Mouse (Mus musculus) megakaryocyte progenitor cell, adult 5-6 weeks (primary cell): ENCODE measurements around the gene Ppp1r13l. TPM values are rescaled to one million over a fixed set of nuclear protein-coding genes. Genes with fewer than 3 reads are reported as not detected.

Experiments
- ATAC-seq: replicated peaks from 2 replicates; pipeline ENCODE4 v1.8.0; 2016; ENCODE audit warnings: mild to moderate bottlenecking, moderate TSS enrichment, inconsistent platforms; ENCODE audit not compliant: poor library complexity
- total RNA-seq, 2 experiments: library from RNA; stranded (forward) in 1 of 2; stranded (reverse) in 1 of 2; fragments of 157-497, 149-512 nt in 1 of 2; fragments of 200-1000 nt in 1 of 2; gene quantifications; 2 replicates each; pipeline versions ENCODE4 v1.2.3 to v1.2.4; 2015 to 2017

Gene Ppp1r13l
- total RNA-seq, 2 experiments from 2014 or later: 1.2 to 7.2 TPM

DNA sequence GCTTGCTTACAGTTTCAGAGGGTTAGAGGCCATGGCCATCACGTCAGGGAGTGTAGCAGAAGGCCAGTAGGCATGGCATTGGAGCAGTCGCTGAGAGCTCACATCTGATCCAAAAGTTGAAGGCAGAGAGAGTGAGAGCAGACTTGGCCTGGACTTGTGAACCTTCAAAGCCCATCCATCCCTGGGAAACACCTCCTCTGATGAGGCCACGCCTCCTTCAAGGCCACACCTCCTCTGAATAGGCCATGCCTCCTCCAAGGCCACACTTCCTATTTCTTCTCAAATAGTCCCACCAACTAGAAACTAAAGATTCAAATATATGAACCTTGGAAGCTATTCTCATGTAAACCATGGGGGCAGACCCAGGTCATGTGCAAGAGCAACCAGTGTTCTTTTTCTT lies 24.0 kb upstream of the Ppp1r13l start:
- ATAC-seq: peak; percentile 76

DNA sequence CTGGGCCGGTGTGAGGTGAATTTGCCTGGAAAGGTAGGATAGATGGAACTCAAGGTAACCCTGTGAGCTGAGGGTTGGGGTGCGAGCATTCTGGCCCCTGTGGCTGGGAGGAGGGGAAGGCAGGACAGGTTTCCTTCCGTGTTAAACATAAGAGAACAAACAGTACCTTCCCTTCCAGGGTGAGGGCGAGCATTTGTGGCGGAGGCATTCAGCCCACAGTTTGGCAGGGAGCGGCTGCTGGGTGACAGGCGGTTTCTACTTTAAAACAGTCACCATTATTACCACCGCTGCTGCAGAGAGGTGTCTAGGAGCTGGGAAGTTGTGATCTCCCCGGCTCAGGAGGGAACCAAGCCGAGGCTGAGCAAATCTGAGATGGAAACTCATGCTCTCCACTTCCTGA lies 22.4 kb upstream of the Ppp1r13l start:
- no peak for ATAC-seq

DNA sequence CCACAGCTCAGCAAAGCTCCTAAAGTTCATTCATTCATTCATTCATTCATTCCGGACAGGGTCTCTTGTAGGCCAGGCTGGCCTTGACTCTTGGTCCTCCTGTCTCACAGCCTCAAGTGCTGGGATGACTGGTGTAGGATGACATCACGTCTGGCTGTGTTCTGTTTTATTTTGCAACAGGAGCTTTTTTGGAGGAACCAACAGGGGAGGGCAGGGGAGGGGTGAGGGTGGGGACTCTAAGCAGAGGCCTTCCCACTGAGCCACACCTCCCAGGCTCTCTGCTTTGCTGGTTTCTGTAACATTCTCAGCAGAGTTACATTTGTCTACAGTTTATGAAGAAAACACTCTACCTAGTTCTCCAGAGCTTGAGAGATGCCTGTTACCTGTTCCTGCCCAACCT lies 21.5 kb upstream of the Ppp1r13l start:
- peak; percentile 70 for ATAC-seq

DNA sequence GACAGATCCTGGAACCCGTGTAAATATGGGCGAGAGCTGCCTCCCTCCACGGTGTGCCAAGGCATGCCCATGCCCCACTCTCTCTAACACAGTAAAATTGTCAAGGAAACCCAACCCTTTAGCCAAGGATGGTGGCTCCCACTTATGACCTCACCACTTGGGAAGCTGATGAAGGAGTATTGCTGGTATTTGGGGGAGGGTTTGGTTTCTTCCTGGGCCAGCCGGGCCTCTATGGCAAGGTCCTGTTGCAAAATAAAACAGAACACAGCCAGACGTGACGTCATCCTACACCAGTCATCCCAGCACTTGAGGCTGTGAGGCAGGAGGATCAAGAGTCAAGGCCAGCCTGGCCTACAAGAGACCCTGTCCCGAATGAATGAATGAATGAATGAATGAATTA lies 21.0 kb upstream of the Ppp1r13l start:
- ATAC-seq: 0 out of 2 replicates have a peak, but pooled peaks have one; percentile 2

DNA sequence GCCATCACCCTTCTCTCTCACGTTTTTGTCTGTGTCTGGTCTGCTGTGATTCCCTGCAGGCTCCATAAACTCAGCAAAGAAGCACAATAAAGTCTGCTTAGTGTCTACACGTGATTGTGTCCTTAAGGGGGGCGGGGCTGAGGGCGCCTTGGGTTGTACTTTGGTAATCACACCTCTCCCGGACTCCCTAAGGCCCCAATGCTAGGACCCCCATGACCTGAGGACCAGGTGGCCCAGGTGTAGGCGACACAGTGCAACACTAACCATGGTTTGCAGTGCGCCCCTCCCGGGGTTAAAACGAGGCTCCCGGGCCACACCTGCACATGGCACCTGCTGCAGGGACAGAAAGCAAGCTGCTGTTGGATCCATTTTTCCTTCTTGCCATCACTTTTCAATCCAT lies 18.3 kb upstream of the Ppp1r13l start:
- no peak for ATAC-seq

DNA sequence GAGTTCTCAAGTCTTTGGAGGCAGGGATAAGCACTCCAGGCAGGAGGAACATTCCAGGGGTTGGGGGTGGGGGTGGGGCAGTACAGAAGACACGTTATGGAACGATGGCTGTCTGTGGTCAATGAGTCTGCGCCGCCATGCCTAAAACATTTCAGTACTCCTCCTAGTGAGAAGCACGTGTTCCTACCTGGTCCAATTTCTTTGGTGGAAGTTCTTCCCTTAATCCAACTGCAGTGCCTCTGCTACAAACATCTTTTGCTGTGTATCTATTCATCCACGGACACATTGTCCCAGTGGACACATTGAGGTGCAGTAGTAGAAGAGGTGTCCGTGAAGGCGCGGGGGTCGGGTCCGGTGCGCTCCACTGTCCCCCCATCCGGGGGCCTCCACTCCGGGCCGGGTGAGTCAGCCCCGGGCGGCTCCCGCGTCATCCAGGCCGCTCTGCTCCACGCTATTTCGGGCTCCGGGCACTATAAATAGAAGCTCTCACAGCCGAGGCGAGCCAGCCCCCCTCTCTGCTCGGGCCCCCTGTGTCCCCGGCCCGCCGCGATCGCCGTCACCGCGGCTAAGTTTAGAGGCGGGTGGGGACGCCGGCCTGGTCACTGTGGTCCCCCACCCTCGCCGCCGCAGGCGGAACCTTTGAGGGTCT lies 17.7 kb upstream of the Ppp1r13l start:
- no peak for ATAC-seq

DNA sequence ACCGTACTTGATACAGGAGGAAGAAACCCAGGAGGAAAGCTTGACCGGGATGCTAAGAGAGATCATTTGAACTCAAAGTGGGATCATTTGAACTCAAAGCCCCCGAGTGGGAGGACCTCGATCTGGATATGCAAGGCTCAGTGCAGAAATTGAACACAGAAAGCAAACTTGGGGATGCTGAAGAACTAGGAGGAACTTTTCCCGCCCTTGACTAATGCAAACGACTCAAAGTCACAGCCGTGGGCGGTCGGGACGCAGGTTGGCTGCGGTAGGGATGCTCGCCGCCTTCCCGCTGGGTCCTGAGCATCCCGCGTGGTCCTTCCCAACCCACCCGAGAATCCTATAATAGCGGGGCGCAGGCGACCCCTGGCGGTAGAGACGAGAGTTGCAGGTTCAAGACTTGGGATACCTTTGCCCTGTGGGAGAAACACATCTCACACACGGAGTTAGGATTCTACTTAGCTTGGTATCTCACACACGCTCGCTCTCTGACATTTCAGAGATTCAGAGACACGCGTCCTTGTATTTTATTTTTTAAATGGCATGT lies 17.0 kb upstream of the Ppp1r13l start:
- peak; percentile 33 for ATAC-seq

DNA sequence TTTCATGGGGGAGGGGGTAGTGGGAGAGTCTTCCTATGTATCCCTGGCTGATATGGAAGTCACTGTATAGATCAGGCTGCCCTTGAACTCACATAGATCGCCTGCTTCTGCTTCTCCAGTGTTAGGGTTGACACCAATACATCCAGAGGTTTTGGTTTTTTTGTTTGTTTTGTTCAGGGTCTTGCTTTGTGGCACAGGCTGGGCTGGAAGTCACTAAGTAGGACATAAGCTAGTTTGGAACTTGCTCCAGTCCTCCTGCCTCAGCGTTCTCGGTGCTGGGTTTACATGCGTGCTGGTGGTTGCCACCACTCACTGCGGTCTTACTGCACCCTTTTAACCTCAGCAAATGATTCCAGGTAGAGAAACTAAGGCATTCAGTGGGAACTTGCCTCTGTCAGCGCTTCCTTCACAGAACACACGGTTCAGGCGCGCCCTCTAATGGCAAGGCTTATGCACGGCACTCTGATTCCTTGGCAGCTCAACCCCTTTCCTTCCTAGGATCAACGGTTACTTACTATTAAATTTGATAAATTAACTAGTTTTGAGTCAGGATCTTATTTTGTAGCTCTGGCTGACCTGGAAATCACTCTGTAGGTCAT lies 16.2 kb upstream of the Ppp1r13l start:
- peak; percentile 65 for ATAC-seq

DNA sequence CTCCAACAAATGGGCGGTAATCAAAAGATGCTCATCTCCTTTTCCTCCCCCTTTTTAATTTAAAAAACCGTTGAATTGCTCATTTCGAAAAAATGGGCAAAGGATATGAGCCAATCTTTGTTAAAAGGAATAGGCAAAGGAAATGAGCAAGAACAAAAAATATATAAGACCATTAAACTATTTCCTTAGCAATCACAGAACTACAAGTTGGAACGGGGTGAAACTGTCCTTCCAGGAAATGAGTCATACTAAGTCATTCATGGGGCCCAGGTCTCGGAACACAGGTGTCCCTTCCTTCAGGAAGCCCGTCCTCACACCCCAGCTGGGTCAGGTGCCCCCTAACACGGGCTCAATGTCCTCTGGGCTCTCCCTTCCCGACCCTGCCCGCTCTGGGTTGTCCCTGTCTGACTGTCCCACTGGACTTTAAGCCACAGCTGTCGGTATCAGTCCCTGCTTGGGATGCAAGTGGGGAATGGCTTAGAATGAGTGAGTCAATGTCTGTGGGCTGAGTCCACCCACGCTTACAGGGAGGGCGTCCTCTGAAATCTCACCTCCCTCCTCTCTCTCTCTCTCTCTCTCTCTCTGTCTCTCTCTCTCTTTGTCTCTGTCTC lies 15.2 kb upstream of the Ppp1r13l start, which contains the start of gene Ercc1:
TSS of gene Ercc1 (plus strand) at position 542 of the 611 bp plus-strand sequence.
- ATAC-seq: no peak

DNA sequence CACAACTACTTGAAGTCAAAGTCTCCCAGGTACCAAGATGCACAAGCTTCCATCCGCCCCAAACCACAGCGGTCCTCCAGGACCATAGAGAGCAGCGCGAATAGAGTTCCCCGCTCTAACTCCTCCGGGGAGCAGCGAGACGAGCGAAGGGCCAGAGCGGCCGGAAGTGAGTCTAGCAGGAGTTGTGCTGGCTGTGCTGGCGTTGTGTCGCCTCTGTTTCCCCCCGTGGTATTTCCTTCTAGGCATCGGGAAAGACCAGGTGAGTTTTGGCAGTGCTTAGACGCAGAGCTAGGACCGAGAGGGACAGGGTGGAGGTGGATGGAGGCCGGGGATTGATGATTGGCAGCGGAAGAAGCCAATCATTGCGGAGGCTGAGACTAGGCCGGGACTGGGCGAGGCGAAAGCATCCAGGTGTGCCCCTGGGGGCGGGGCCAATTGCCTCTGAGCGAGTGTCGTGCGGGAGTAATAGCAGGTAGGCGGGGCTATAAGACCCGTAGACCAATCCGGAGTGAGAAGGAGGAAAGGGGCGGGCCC lies 14.5 kb upstream of the Ppp1r13l start:
- ATAC-seq: peak; percentile 89

DNA sequence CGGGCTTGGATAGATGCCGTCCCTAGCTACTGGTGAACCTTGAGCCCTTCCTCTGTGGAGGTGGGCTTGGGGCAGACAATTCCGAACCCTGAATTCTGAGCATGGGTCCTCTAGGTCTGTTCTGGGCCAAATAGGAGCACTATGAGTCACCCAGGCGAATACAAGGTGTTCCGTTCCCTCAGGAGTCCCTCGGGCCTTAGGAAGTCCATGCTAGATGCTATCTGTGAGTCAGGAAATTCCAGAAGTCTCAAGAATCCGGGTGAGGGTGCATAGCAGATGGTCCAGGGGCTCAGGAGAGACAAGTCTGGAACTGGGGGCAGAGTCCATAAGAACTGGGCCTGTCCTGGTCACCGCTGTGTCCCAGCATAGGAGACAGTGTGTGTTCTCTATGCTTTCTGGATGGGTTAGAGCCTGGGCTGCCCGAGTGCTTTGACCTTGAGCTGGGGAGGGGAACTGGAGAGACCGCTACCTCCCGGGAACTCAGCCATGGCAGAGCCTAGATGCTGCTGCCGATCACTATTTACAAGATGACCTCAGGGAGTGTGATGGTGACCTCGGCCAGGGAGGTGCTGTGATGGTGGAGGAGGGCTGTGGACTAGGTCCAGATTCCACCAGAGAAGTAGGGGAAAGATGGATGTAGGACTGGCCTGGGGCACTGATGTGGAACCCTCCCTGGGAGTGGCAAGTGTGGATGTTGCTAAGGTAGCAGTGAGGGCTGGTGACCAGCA lies 10.2 kb upstream of the Ppp1r13l start:
- ATAC-seq: no peak

DNA sequence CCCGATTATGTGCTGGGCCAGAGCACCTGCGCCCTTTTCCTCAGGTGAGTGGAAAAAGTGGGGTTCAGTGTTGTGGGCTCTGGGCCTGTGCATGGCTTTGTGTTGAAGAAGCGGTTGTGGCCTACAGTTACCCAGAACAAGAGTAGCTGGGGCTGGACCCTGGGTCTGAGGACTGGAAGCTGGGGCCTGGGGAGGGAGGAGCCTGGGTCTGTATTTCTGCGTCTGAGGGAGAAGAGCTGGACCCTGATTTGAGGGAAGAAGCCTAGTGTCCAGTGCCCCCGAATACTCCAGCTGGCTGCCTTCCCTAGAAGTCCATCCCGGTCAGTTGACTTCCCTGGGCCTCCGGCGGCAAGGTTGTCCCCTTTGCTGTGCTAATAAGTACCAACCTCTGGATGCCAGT lies 9.3 kb upstream of the Ppp1r13l start:
- no peak for ATAC-seq

DNA sequence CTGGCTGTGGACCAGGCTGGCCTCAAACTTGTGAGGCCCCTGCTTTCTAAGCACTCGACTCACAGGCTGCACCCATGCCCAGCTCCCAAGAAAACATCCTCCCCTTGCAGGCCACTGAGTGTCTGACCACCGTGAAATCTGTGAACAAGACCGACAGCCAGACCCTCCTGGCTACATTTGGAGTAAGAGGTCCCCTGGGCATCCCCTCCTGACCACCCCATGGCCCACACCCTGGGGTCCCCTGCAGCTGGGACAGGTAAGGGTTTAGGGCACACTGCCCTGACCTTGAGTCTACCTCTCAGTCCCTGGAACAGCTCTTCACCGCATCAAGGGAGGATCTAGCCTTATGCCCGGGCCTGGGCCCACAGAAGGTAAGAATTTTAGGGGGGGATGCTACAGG lies 4.6 kb upstream of the Ppp1r13l start:
- no peak for ATAC-seq

DNA sequence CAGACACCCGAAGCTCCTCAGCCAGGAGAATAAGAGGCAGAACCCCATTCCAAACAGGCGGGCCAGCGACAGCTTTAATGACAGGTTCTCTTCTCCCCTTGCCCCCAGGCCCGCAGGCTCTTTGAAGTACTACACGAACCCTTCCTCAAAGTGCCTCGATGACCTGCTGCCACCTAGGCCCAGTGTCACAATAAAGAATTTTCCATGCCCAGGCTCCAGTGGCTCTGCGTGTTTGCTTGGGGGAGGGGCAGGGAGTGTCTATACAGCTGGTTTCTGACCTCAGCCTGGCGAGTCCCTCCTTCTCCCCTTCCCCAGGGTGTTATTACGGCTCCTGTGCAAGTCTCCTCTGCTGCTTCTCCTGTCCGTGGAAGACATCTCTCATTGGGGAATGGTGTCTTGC lies 3.2 kb upstream of the Ppp1r13l start:
- no peak for ATAC-seq

DNA sequence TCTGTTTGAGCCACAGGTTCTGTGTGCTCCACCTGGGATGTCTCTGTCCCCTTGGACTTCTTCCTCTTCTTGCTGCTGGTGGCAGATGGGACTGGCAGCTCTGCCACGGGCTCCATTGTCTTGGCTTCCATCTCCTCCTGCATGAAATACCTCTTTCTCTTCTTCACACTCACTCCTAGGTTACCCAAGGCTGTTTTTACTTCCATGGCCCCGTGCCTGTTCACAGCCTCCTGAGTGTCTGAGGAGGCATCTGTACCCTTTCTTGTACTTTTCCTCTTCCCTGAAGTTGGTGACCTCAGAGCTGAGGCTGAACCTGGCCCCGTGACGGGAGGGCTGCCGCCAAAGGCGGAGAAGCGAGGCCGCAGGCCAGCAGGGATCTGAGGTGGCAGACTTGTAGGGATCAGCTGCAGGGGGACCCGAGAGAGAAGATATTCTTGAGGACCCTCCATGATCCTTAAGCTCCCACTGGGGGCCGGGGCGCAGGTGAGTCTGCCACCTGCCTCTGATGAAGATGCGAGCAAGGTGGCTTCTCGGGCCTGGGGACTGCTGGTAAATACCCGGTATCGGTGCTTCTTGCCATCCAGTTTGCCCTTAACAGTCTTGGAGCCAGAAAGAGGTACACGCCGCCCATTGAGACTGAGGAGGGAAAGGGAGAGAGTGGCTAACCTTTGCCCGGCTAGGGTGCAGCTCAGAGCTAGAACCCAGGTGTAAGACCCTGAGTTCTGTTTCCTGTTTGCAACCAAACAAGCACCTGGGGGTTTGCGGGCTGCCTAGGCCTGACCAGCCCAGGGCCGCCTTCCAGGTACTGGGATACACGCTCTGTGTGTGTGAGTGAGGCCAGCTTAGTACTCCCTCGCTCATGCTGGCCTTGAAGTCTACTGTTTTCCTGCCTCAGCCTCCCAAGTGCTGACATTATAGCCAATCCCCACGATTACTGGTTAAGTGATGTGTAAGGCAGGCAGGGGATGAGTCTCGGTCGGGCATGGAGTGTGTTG lies 1.9 kb upstream of the Ppp1r13l start:
- no peak for ATAC-seq

DNA sequence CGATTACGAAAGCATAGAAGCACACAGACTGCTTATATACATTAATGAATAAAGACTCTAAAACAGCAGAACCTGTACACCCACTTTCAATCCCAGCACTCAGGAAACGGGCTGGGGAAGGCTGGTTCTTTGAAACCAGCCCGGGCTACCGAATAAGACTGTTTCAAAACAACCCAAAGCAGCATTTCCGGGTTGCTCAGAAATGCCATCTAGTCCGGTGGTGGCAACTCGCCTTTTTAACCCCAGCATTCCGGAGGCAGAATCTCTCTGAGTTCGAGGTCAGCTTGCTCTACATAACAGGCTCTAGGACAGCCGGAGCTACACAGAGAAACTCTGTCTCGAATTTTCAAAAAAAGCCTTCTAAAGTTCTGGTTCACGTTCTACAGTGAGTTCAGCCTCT lies 915 bp upstream of the Ppp1r13l start:
- no peak for ATAC-seq

DNA sequence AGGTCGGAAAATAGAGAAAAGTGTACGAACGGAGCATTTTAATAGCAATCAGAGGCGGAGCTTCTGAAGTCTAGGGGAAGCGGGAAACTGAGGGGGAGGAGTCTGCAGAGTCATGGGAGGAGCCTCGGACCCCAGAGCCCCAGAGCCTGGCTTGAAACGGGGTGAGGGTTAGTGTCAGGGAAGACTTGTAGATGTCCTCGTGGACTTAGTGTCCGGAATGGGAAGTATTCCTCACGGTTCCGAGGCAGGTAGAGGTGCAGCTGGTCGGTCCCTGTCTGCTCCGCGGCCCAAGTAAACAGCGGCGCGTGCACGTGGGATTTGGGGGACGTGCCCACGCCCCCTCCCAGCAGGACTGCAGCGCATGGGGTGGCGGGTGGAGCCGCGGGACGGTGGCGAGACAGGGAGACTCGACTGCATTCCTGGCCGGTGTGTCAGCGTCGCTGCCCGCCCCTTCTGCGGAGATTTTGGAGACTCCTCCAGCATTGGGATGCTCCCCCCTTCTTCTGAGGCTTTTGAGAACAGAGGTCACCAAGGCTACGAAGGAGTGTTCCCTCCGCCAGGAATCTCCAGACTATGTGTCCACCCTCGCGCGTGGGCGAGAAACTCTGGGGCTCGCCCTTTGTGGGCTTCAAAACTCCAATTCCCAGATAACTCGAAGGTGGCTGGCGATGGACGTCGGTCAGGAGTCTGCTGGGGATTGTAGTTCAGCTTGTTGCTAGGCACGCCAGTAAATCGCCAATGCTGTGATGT lies 518 bp downstream of the Ppp1r13l start:
- ATAC-seq: peak; percentile 57

DNA sequence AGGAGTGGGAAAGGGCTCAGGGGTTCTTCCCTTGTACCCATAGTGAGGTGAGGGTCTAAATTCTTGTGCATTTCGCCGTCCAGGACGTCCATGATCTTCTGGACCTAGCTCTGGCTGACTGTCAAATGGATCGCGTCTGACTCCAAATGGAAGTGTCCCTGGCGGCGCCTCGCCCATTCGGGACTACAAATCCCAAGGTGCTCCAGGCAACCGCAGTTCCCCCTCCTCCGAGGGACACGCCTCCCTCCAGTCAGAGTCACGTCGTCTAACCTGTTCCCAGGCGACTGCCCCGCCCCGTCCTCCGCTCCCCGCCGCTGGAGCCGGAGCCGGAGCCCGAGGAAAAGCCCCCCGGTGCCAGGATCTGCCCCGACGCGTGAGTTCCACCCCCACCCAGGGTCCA lies 1.4 kb downstream of the Ppp1r13l start:
- peak; percentile 67 for ATAC-seq

DNA sequence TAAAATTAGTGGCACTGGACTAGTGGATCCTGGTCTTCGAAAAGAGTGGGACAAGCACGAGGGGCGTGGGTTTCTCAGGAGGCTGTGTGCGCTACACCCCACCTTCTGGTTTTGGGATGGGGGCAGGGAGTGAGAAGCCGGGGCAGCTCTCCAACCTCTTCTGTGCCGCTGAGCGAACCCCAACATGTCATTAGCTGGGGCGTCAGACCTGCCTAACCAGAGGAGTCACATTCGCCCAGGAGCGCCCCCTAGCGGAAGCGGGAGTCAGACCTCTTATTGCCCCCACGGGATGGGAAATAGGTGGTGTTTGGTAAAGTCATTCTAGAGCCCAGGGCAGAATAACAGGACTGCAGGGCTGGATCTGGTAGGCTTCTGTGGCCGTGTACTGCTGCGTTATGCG lies 2.2 kb downstream of the Ppp1r13l start:
- ATAC-seq: peak; percentile 40
